Mouse (Mus musculus) megakaryocyte, embryonic 14.5 days (primary cell): ENCODE measurements around the gene Med15.

Experiments used
- FLI1 ChIP-seq: IDR thresholded peaks from 2 replicates; pipeline ENCODE4 v1.6.1; 2012; ENCODE audit warnings: low read length, inconsistent platforms, mixed read lengths
- GATA1 ChIP-seq: IDR thresholded peaks from 3 replicates; pipeline ENCODE4 v1.6.1; 2012; ENCODE audit warnings: mixed read lengths, low read length, inconsistent platforms, borderline replicate concordance

- TF ChIP-seq GATA1 (no peak), FLI1 (no peak)
Measured at GRCm38 (mm10) chr16:17639081-17639480, 93.6 kb downstream of the Med15 start.
